Comparison of ENCODE assay signal across 8 mouse cellular contexts in genomic region chr5:77406371-77406871, GRCm38 (mm10). TPM values are rescaled to one million over a fixed set of nuclear protein-coding genes. Genes with fewer than 3 reads are reported as not detected.
DNase-seq lines count a peak whose midpoint lies in the region; ATAC-seq lines count a peak whose summit lies in the region.

No protein-coding gene starts in this region.

- peaks cover 21% of the 10 kb centered on the region for H3K27me3 ChIP-seq in midbrain, embryonic 11.5 days (ENCODE audit: control insufficient read depth, insufficient read depth, low read length)
- peaks cover 29% of the 10 kb centered on the region for H3K27me3 ChIP-seq in midbrain, embryonic 13.5 days

- H3K36me3 ChIP-seq in midbrain, embryonic 11.5 days (ENCODE audit: control insufficient read depth, insufficient read depth, low read length) = no peaks in the 10 kb centered on the region
- no peaks in the 10 kb centered on the region for H3K36me3 ChIP-seq in midbrain, embryonic 13.5 days

- no peak for ATAC-seq in midbrain, embryonic 11.5 days (ENCODE audit: low FRiP score)
- ATAC-seq in midbrain, embryonic 13.5 days = no peak

- no peak overlapping the region for H3K9ac ChIP-seq in midbrain, embryonic 11.5 days (ENCODE audit: low read length)
- no peak overlapping the region for H3K9ac ChIP-seq in midbrain, embryonic 13.5 days (replicated peaks)

- 55% methylated on average over 5 of the region's 5 CpGs for WGBS in midbrain, embryonic 11.5 days
- 50% methylated on average over 5 of the region's 5 CpGs for WGBS in midbrain, embryonic 13.5 days

- peak; percentile 87 for DNase-seq in midbrain, embryonic 11.5 days (ENCODE audit: low spot score, missing footprints)
- peak; percentile 44 for DNase-seq in gastrocnemius, postnatal 10 days
- peak; percentile 68 for DNase-seq in kidney, adult 18-20 months
- DNase-seq in lung, postnatal 36 days = peak; percentile 65
- no peak for DNase-seq in cerebellum, adult 11 months
- no peak for DNase-seq in frontal cortex, postnatal 25 days (ENCODE audit: low spot score in 2 of 2)
- DNase-seq in thymus, postnatal 10 days (ENCODE audit: low spot score in 2 of 2) = no peak

- no peaks in the 10 kb centered on the region for H3K9me3 ChIP-seq in midbrain, embryonic 11.5 days (ENCODE audit: control insufficient read depth, low read length)
- no peaks in the 10 kb centered on the region for H3K9me3 ChIP-seq in midbrain, embryonic 13.5 days

- no peak overlapping the region for H3K4me2 ChIP-seq in midbrain, embryonic 11.5 days
- H3K4me2 ChIP-seq in midbrain, embryonic 13.5 days (replicated peaks) = no peak overlapping the region

- no peak overlapping the region for H3K4me3 ChIP-seq in midbrain, embryonic 11.5 days (ENCODE audit: low read depth, low read length)
- no peak overlapping the region for H3K4me3 ChIP-seq in midbrain, embryonic 13.5 days (replicated peaks)

- no peaks in the 10 kb centered on the region; the same call in 1 of the 2 replicates for H3K4me1 ChIP-seq in midbrain, embryonic 11.5 days (ENCODE audit: control insufficient read depth, insufficient read depth, low read length)
- peaks cover 5% of the 10 kb centered on the region; the same call in 1 of the 2 replicates for H3K4me1 ChIP-seq in midbrain, embryonic 13.5 days (replicated peaks)

- no peak overlapping the region for H3K27ac ChIP-seq in midbrain, embryonic 11.5 days (ENCODE audit: low read depth, low read length)
- H3K27ac ChIP-seq in midbrain, embryonic 13.5 days = no peak overlapping the region

RNA-seq across cellular contexts. Expression of gene Igfbp7, which starts 1.4 kb away (rescaled TPM):
- polyA plus RNA-seq in midbrain, embryonic 11.5 days (2014; fragmentation: Nextera tagmentation; extraction: Ambion mirVana) = 25.1 and 26.8 TPM in 2 replicates
- 48.8 and 55.3 TPM in 2 replicates for polyA plus RNA-seq in midbrain, embryonic 13.5 days (2015; fragmentation: Nextera tagmentation; extraction: Ambion mirVana)
- 100 to 1,000 TPM; 330 to 348 TPM for total RNA-seq in gastrocnemius, postnatal 10 days (2021)

Comparison
In these comparisons a context has a peak if more than half of its experiments do, and no peak if none do; other contexts are left out.
1. DNase-seq: peak in midbrain, embryonic 11.5 days (single experiment), gastrocnemius, postnatal 10 days (single experiment), kidney, adult 18-20 months (single experiment) and lung, postnatal 36 days (single experiment); none in cerebellum, adult 11 months (single experiment), frontal cortex, postnatal 25 days (0 of 2) and thymus, postnatal 10 days (0 of 2).